Mouse (Mus musculus): ENCODE measurements around the gene 1700029H14Rik. TPM values are rescaled to one million over a fixed set of nuclear protein-coding genes. Genes with fewer than 3 reads are reported as not detected.

1700029H14Rik gene
- polyA plus RNA-seq, 1 experiment from 2014 or later: not detected

DNA sequence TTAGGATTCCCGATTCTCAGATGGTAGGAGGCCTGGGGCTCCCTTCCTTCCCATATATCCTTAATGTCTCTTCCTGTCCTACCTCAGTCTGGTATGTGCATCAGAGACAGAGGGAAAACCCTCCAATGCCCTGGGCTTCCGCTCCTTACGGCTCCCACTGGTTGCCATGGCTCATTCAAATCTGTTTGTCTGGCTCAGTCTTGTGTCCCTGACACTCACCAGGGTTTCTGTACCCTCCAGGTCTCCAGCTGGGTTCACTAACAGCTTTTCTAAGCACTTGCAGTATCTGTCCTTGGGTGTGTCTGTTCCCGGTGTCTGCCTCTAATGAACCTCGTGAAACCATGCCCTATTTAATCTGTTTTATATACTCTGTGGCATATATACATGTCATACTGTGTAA lies 20.7 kb downstream of the 1700029H14Rik start:
- Histone ChIP-seq H3K27ac (no peak overlapping the region), H3K4me2 (no peak overlapping the region), H3K9ac (no peak overlapping the region), H3K9me3 (0 out of 2 replicates have a peak, but pooled peaks cover 4% of the 10 kb centered on the region), H3K27me3 (no peaks in the 10 kb centered on the region), H3K4me1 (no peaks in the 10 kb centered on the region), H3K36me3 (no peaks in the 10 kb centered on the region), H3K4me3 (no peak overlapping the region)
- no peak for ATAC-seq (ENCODE audit: insufficient number of reproducible peaks, insufficient read depth, low FRiP score, low TSS enrichment, low read depth)
- WGBS: 65% methylated on average over 5 of the region's 5 CpGs

DNA sequence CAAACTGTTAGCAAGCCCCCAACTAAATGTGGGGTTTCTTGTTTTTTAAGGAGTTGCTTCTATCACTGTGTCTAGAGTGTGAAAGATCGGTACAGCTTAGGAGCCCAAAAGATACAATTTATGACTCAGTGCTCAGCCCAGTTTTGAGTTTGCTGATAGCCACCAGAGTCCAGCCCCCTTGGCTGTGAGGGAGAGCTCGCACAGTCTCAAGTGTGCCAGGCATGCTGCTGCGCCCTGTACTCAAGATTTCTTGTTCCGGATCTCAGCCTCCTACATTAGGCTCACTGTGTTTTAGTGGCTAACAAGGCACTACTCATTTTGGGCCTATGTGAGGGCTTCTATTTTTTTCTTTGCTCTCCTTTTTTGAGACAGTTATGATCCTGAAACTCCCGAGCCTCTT lies 22.1 kb downstream of the 1700029H14Rik start:
- H3K27ac ChIP-seq: no peak overlapping the region
- H3K9ac ChIP-seq: no peak overlapping the region
- no peak for ATAC-seq (ENCODE audit: insufficient number of reproducible peaks, insufficient read depth, low FRiP score, low TSS enrichment, low read depth)
- no peaks in the 10 kb centered on the region for H3K27me3 ChIP-seq
- 86% methylated on average over 5 of the region's 5 CpGs for WGBS
- no peaks in the 10 kb centered on the region for H3K36me3 ChIP-seq
- H3K4me3 ChIP-seq: no peak overlapping the region
- no peaks in the 10 kb centered on the region for H3K4me1 ChIP-seq
- 0 out of 2 replicates have a peak, but pooled peaks cover 4% of the 10 kb centered on the region for H3K9me3 ChIP-seq
- H3K4me2 ChIP-seq: no peak overlapping the region

DNA sequence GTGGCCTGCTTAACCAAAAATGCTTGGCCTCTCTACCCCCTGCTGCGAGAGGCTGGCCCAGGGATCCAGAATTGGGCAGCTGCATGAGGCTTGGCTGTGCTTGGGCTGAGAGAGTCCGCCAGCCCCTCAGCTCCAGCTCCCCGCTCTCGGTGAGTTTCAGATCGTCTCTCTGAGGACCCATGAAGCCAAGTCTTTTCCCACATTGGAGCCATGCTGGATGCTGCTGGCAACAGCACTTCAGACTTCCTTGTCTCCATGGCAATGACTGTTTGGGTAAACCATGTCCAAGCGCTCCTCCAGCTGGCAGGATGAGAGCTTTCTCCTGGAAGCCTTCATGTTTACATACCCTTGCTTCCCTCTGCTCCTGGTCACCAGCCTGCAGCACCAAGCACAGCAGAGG lies 23.4 kb downstream of the 1700029H14Rik start:
- ATAC-seq (ENCODE audit: insufficient number of reproducible peaks, insufficient read depth, low FRiP score, low TSS enrichment, low read depth): no peak
- Histone ChIP-seq H3K4me2 (no peak overlapping the region), H3K9ac (no peak overlapping the region), H3K36me3 (no peaks in the 10 kb centered on the region), H3K9me3 (no peaks in the 10 kb centered on the region), H3K27me3 (no peaks in the 10 kb centered on the region), H3K27ac (no peak overlapping the region), H3K4me1 (no peaks in the 10 kb centered on the region), H3K4me3 (no peak overlapping the region)
- WGBS: 73% methylated on average over 6 of the region's 6 CpGs

DNA sequence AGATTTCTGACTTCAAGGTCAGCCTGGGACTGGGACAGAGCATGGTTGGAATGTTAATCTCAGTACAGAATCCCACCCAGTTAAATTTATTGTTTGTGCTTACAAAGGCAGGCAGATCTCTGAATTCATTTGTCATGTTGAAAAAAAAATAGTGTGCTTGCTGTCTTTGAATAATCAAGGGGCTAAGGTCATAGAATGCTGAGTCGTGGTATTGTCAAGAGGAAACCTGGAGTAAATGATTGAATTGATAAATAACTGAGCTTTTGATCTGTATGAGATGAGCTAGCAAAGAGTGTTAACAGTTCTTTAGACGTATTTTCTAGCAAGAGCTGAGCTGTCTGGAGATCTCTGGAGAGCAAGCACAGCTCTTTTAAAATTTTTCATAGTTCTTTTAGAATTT lies 25.2 kb downstream of the 1700029H14Rik start:
- no peak overlapping the region for H3K4me3 ChIP-seq
- no peaks in the 10 kb centered on the region for H3K4me1 ChIP-seq
- H3K9me3 ChIP-seq: no peaks in the 10 kb centered on the region
- H3K9ac ChIP-seq: no peak overlapping the region
- H3K27ac ChIP-seq: no peak overlapping the region
- ATAC-seq (ENCODE audit: insufficient number of reproducible peaks, insufficient read depth, low FRiP score, low TSS enrichment, low read depth): no peak
- H3K27me3 ChIP-seq: no peaks in the 10 kb centered on the region
- no peak overlapping the region for H3K4me2 ChIP-seq
- 62% methylated on average over 2 of the region's 2 CpGs for WGBS
- H3K36me3 ChIP-seq: no peaks in the 10 kb centered on the region

DNA sequence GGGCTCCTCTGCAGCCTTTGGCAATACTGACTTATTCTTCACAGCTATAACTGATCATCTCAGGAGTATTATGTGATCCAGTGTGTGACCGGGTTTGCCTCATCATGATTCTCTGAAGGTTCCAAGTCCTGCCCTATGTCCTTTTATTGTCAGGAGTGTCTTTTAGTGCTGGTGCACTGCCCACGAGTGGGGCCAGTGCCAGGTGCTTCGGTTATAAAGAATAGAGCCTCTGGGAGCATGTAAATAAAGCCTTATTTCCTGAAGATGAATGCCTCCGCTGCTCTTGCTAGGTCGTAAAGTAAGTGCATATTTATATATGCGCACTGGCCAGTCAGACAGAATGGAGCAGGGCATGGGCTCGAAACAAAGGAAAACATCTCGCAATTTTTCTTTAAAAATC lies 29.1 kb downstream of the 1700029H14Rik start:
- H3K27ac ChIP-seq: no peak overlapping the region
- H3K4me1 ChIP-seq: peaks cover 22% of the 10 kb centered on the region
- 89% methylated on average over 8 of the region's 8 CpGs for WGBS
- H3K4me2 ChIP-seq: no peak overlapping the region
- H3K27me3 ChIP-seq: no peaks in the 10 kb centered on the region
- no peak overlapping the region for H3K4me3 ChIP-seq
- no peaks in the 10 kb centered on the region for H3K36me3 ChIP-seq
- H3K9ac ChIP-seq: no peak overlapping the region
- ATAC-seq (ENCODE audit: insufficient number of reproducible peaks, insufficient read depth, low FRiP score, low TSS enrichment, low read depth): no peak
- no peaks in the 10 kb centered on the region for H3K9me3 ChIP-seq

DNA sequence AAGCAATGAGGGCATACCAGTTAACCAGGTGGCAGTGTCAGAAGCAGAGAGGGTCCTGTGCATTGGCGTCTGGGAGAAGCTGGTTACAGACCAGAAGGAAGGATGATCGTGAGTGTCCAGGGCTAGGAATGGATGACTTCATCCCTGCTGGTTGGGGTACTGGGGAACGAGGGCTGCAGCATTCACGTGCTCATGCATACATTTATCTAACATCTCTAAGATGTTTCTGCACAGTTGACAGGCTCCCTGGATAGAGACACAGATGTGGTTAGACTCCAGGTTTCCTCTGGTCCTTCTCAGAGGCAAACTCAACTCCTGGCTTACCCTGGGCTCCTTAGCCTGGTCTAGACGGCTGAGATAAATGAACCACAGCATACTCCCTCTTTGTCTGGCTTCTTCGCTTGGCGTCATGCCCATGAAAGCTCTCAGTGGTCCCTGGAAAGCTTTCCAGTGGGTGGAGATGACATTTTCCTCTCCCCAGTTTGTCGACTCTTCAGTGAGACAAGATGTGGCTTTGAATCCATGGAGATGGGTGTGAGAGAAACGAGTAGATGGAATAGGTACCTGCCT lies 30.6 kb downstream of the 1700029H14Rik start:
- Histone ChIP-seq H3K36me3 (no peaks in the 10 kb centered on the region), H3K4me1 (peaks cover 22% of the 10 kb centered on the region), H3K4me2 (no peak overlapping the region), H3K4me3 (no peak overlapping the region), H3K27ac (no peak overlapping the region), H3K9me3 (peaks cover 6% of the 10 kb centered on the region; the same call in 1 of the 2 replicates), H3K9ac (no peak overlapping the region), H3K27me3 (no peaks in the 10 kb centered on the region)
- ATAC-seq (ENCODE audit: insufficient number of reproducible peaks, insufficient read depth, low FRiP score, low TSS enrichment, low read depth): no peak
- 70% methylated on average over 9 of the region's 9 CpGs for WGBS

DNA sequence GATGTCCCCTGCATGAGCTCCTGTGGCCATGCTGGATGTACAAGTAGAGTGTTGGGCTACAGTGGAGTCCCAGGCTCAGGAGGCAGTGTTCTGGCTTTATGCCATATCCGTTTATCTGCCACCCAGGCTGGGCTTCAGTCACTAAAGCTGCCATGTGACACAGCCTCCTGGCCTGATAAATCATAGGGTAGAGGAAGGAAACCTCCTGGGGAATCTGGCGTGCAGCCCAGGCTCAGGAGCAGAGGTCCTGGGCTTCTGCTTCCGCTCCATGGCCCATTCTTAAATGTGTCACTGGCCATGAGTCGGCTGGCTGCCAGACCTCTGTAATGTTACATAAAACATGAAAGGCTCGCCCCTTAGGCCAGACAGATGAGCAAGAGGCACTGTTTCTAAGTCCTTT lies 31.3 kb downstream of the 1700029H14Rik start:
- H3K27ac ChIP-seq: peak overlapping the region; percentile 17; the same call in 1 of the 2 replicates
- peaks cover 6% of the 10 kb centered on the region; the same call in 1 of the 2 replicates for H3K9me3 ChIP-seq
- H3K36me3 ChIP-seq: no peaks in the 10 kb centered on the region
- H3K27me3 ChIP-seq: no peaks in the 10 kb centered on the region
- WGBS: 56% methylated on average over 5 of the region's 5 CpGs
- H3K4me1 ChIP-seq: peaks cover 22% of the 10 kb centered on the region
- no peak for ATAC-seq (ENCODE audit: insufficient number of reproducible peaks, insufficient read depth, low FRiP score, low TSS enrichment, low read depth)
- H3K4me2 ChIP-seq: no peak overlapping the region
- no peak overlapping the region for H3K4me3 ChIP-seq
- H3K9ac ChIP-seq: no peak overlapping the region

DNA sequence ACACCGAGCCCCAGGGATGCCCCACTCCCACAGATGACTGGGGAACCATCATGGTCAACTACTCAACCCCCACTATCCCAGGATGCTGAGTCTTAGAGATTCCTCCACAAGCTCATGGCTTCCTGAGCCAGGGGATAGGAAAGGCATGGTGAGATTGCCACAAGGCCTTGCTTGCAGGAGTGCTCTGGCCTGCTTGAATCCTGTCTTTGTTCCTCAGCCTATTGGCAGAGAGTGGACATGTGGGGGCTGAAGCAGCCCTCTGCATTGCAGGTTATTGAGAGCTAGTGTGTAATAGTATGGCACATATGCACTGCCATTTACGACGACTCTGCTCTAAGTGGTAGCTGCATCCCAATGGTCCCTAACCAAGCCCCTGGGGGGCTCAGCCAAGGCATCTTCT lies 31.9 kb downstream of the 1700029H14Rik start:
- 94% methylated on average over 3 of the region's 3 CpGs for WGBS
- no peak overlapping the region for H3K4me3 ChIP-seq
- H3K36me3 ChIP-seq: no peaks in the 10 kb centered on the region
- H3K4me1 ChIP-seq: peaks cover 22% of the 10 kb centered on the region
- H3K27me3 ChIP-seq: no peaks in the 10 kb centered on the region
- H3K9me3 ChIP-seq: peaks cover 6% of the 10 kb centered on the region; the same call in 1 of the 2 replicates
- peak overlapping the region; percentile 17; the same call in 1 of the 2 replicates for H3K27ac ChIP-seq
- no peak overlapping the region for H3K9ac ChIP-seq
- no peak overlapping the region for H3K4me2 ChIP-seq
- ATAC-seq (ENCODE audit: insufficient number of reproducible peaks, insufficient read depth, low FRiP score, low TSS enrichment, low read depth): no peak

DNA sequence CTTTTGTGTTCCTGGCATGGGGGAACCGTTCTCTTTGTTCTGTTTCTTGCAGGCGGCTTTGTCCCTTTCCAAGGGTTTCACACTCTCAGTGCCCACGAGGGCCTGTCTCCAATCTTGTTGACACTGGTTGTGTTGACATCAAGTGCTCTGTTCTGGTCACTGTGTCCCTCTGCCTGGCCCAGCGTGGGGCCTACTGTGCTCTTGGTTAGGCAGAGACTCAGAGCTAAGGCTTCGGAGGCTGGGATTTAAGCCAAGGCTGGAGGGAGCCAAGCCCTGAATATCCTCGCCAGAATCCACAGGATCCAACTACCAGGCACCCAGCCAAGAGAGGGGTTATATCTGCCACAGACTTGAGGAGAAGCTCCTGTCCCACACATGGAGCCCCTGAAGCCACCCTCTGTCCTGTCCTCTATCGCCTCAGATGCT lies 32.4 kb downstream of the 1700029H14Rik start:
- WGBS: 71% methylated on average over 7 of the region's 7 CpGs
- H3K27ac ChIP-seq: no peak overlapping the region
- ATAC-seq (ENCODE audit: insufficient number of reproducible peaks, insufficient read depth, low FRiP score, low TSS enrichment, low read depth): no peak

DNA sequence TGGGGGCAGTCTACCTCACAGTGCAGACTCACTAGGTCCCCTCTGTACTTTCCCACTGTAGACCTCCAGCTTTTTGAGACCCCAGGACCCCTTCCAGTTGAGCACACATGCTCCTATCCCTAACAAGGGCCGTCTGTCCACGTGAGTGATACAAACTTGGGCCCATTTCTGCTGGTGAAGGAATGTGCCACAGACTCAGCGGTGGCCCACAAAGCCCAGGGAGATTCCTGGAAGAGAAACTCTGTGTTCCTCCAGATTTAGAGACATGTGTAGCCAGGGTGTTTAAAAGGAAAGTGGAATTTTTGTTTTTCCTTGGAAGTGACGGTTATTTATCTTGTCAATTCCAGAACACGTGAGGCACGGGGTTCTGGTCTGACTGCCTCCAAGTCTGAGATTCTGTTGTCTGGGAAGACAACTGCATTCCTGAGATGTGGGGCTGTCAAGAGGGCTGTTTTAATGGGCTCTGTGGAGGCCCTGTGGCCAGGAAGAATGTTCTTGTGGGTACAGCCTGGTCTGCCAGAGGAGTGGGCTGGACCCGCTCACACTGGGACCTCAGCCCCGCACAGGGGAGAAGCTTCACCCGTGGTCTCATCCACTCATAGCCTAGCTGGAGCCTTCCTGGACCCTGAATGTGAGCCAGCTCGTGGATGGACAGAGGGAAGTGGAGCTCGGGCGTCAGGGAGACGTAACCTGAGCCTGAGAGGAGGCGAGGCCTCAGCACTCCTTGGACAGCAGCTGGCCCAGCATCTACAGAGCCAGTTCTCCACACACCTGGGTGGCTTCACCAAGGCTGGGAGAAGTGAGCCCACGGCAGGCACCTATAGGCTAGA lies 33.0 kb downstream of the 1700029H14Rik start:
- Histone ChIP-seq H3K9me3 (peaks cover 6% of the 10 kb centered on the region; the same call in 1 of the 2 replicates), H3K4me3 (no peak overlapping the region), H3K27me3 (no peaks in the 10 kb centered on the region), H3K4me1 (peaks cover 22% of the 10 kb centered on the region), H3K4me2 (no peak overlapping the region), H3K36me3 (no peaks in the 10 kb centered on the region), H3K27ac (no peak overlapping the region), H3K9ac (no peak overlapping the region)
- peak; percentile 45; the same call in 1 of the 2 replicates for ATAC-seq (ENCODE audit: insufficient number of reproducible peaks, insufficient read depth, low FRiP score, low TSS enrichment, low read depth)
- WGBS: 55% methylated on average over 15 of the region's 15 CpGs

More for the DNA sequence above, 32.4 kb downstream of the 1700029H14Rik start:
- H3K4me3 ChIP-seq: no peak overlapping the region
- no peaks in the 10 kb centered on the region for H3K36me3 ChIP-seq
- no peak overlapping the region for H3K4me2 ChIP-seq
- H3K9me3 ChIP-seq: peaks cover 6% of the 10 kb centered on the region; the same call in 1 of the 2 replicates
- H3K9ac ChIP-seq: no peak overlapping the region
- H3K27me3 ChIP-seq: no peaks in the 10 kb centered on the region
- peaks cover 22% of the 10 kb centered on the region for H3K4me1 ChIP-seq

DNA sequence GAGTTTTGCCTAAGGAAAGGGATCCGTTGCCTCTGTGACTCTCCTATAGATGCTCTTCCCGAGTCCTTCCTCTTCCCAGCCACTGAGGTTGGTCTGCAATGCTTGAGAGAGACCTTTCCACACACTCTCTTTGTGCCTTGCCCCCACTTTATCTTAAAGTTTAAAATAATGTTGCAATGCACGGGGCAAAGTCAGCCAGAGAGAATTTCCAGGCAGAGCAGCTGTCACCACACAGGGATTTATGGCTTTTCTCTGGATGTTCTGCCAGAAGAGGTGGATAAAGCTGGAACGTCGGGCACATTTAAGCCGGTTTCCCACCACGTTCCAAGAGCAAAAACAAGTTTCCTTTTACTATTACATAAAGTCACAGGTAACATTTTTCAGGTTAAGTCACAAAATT lies 40.9 kb downstream of the 1700029H14Rik start:
- Histone ChIP-seq H3K9ac (no peak overlapping the region), H3K27ac (no peak overlapping the region), H3K9me3 (no peaks in the 10 kb centered on the region), H3K36me3 (no peaks in the 10 kb centered on the region), H3K4me2 (no peak overlapping the region), H3K4me3 (no peak overlapping the region), H3K27me3 (peaks cover 7% of the 10 kb centered on the region; the same call in 1 of the 2 replicates), H3K4me1 (no peaks in the 10 kb centered on the region)
- no peak for ATAC-seq (ENCODE audit: insufficient number of reproducible peaks, insufficient read depth, low FRiP score, low TSS enrichment, low read depth)
- 70% methylated on average over 7 of the region's 7 CpGs for WGBS

DNA sequence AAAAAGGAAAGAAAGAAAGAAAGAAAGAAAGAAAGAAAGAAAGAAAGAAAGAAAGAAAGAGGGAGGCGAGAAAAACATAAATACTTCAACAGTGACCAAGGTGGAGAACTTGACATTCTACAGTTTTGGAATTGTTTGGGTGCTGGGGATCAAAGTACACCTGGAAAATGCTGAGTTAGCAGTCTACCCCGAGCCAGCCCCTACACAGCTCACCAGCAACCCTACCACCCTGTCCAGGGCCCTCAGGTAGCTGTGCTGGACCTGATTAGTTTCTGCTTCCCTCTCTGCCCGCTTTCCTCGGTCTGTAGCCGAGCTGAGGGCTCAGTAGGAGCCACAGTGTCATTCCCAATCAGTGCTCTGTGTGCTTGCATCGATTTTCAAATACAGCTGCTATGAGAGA lies 41.9 kb downstream of the 1700029H14Rik start:
- H3K27ac ChIP-seq: no peak overlapping the region
- no peak overlapping the region for H3K4me2 ChIP-seq
- no peak overlapping the region for H3K4me3 ChIP-seq
- H3K9ac ChIP-seq: no peak overlapping the region
- 49% methylated on average over 6 of the region's 6 CpGs for WGBS
- ATAC-seq (ENCODE audit: insufficient number of reproducible peaks, insufficient read depth, low FRiP score, low TSS enrichment, low read depth): no peak
- H3K27me3 ChIP-seq: peaks cover 7% of the 10 kb centered on the region; the same call in 1 of the 2 replicates
- H3K9me3 ChIP-seq: no peaks in the 10 kb centered on the region
- 0 out of 2 replicates have a peak, but pooled peaks cover 3% of the 10 kb centered on the region for H3K4me1 ChIP-seq
- no peaks in the 10 kb centered on the region for H3K36me3 ChIP-seq
